Mouse (Mus musculus) midbrain, embryonic 16.5 days (tissue): ENCODE measurements around the gene Efhd2. TPM values are rescaled to one million over a fixed set of nuclear protein-coding genes. Genes with fewer than 3 reads are reported as not detected.

Experiments
- ATAC-seq: fragments of 200-750 bp; cut with Nextera tagmentation; 2 replicates; pipeline ENCODE4 v1.8.0; 2017; ENCODE audit warnings: moderate TSS enrichment
- H3K27ac ChIP-seq: fragments of 300-500 bp; sonication (generic); 2 replicates; pipeline ENCODE4 v1.5.1; 2014; ENCODE audit warnings: mild to moderate bottlenecking, low read length, mixed read lengths
- H3K27me3 ChIP-seq: fragments of 300-500 bp; sonication (generic); 2 replicates; pipeline ENCODE4 v1.6.1; 2014; ENCODE audit warnings: low read depth, low read length, mixed read lengths; ENCODE audit not compliant: control insufficient read depth, insufficient read depth
- H3K36me3 ChIP-seq: fragments of 300-500 bp; sonication (generic); 2 replicates; pipeline ENCODE4 v1.6.1; 2014; ENCODE audit warnings: mild to moderate bottlenecking, low read length, moderate library complexity, mixed read lengths; ENCODE audit not compliant: control insufficient read depth, insufficient read depth
- H3K4me1 ChIP-seq: fragments of 300-500 bp; sonication (generic); 2 replicates; pipeline ENCODE4 v1.6.1; 2014; ENCODE audit warnings: mild to moderate bottlenecking, low read length, mixed read lengths; ENCODE audit not compliant: control insufficient read depth, insufficient read depth
- H3K4me2 ChIP-seq: fragments of 300-500 bp; sonication (generic); 2 replicates; pipeline ENCODE4 v1.6.1; 2014; ENCODE audit warnings: mild to moderate bottlenecking, low read length, mixed read lengths
- H3K4me3 ChIP-seq: fragments of 300-500 bp; sonication (generic); 2 replicates; pipeline ENCODE4 v1.5.1; 2014; ENCODE audit warnings: low read depth, mild to moderate bottlenecking, low read length, moderate library complexity, mixed read lengths
- H3K9ac ChIP-seq: fragments of 300-500 bp; sonication (generic); 2 replicates; pipeline ENCODE4 v1.6.1; 2014; ENCODE audit warnings: low read depth, low read length, mixed read lengths
- H3K9me3 ChIP-seq: fragments of 300-500 bp; sonication (generic); replicated peaks from 2 replicates; pipeline ENCODE4 v1.6.1; 2014; ENCODE audit warnings: mild to moderate bottlenecking, low read length, mixed read lengths; ENCODE audit not compliant: control insufficient read depth, poor library complexity, severe bottlenecking
- WGBS: fragments of 180-500 bp; shearing (Covaris S2); extraction: QIAGEN DNeasy Blood & Tissue Kit; methylation state at CpG from one replicate; pipeline ENCODE4 v1.1.7; 2014; 5-methylcytosine and 5-hydroxymethylcytosine counted together
- polyA plus RNA-seq: library from polyadenylated mRNA; unstranded; fragments of >200 nt; fragmentation: Nextera tagmentation; extraction: Ambion mirVana; gene quantifications from 2 replicates; pipeline ENCODE4 v1.2.1, GENCODE M21; 2015

Gene Efhd2
- polyA plus RNA-seq, 1 experiment from 2014 or later, result 67.4 TPM

DNA sequence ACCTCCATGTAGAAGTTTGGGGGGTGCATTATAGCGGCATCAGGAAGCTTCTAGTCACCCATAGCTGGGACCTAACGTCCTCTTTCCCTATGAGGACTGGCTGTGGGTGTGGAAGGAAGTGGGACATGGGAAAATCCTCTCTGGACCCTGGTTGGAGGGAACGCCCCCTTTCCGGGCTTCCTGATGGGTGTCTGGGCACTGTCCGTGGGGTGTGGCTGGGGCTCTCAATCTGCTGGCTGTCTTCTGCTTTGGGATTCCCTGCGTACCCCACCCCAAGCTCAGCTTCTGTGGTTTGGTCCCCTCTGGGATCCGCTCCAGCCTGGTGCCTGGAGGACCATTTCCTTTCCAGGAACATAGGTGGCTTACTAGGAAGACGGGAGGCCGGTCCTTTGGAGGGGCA lies 1.7 kb downstream of the Efhd2 start:
- WGBS, result 75% methylated on average over 9 of the region's 9 CpGs
- peak overlapping the region; percentile 87 for H3K9ac ChIP-seq

GRCm38 (mm10) chr4:141871909-141872308 lies 2.8 kb downstream of the Efhd2 start:
- peak overlapping the region; percentile 94 for H3K4me2 ChIP-seq
- ATAC-seq, result no peak
- H3K36me3 ChIP-seq, result no peaks in the 10 kb centered on the region
- peak overlapping the region; percentile 48 for H3K9ac ChIP-seq
- WGBS, result 44% methylated on average over 9 of the region's 9 CpGs
- peaks cover 49% of the 10 kb centered on the region for H3K4me1 ChIP-seq
- peak overlapping the region; percentile 83 for H3K4me3 ChIP-seq
- H3K9me3 ChIP-seq, result no peaks in the 10 kb centered on the region
- peak overlapping the region; percentile 72 for H3K27ac ChIP-seq
- no peaks in the 10 kb centered on the region for H3K27me3 ChIP-seq

More for the DNA sequence above, 1.7 kb downstream of the Efhd2 start:
- no peaks in the 10 kb centered on the region for H3K9me3 ChIP-seq
- ATAC-seq, result no peak
- H3K36me3 ChIP-seq, result no peaks in the 10 kb centered on the region
- H3K4me3 ChIP-seq, result peak overlapping the region; percentile 83
- peak overlapping the region; percentile 72; the same call in 1 of the 2 replicates for H3K27ac ChIP-seq
- peaks cover 42% of the 10 kb centered on the region for H3K4me1 ChIP-seq
- H3K27me3 ChIP-seq, result no peaks in the 10 kb centered on the region
- H3K4me2 ChIP-seq, result peak overlapping the region; percentile 94

DNA sequence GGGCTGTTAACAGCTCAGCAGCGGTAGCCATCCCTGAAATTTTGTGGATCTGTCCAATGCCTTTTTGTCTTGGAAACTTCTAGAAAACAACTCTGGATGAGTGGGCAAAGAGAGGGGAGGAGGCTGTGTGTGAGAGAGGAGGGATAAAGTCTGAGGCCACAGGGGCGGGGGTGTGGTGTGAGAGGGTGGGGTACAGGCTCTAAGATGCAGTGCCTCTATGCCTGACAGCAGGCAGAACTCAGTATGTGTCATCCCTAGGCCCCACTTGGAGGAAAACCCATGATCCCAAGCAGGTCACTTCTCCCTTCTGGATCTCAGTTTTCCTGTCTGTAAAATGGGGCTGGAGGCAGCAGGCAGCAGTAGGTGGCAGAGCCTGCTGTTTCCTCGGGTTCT lies 3.4 kb downstream of the Efhd2 start:
- peak overlapping the region; percentile 72; the same call in 1 of the 2 replicates for H3K27ac ChIP-seq
- no peak overlapping the region for H3K9ac ChIP-seq
- no peaks in the 10 kb centered on the region for H3K27me3 ChIP-seq
- H3K4me1 ChIP-seq, result peaks cover 52% of the 10 kb centered on the region
- no peak for ATAC-seq
- peak overlapping the region; percentile 94 for H3K4me2 ChIP-seq
- 93% methylated on average over 3 of the region's 3 CpGs for WGBS
- no peaks in the 10 kb centered on the region for H3K9me3 ChIP-seq
- no peak overlapping the region for H3K4me3 ChIP-seq
- H3K36me3 ChIP-seq, result no peaks in the 10 kb centered on the region

DNA sequence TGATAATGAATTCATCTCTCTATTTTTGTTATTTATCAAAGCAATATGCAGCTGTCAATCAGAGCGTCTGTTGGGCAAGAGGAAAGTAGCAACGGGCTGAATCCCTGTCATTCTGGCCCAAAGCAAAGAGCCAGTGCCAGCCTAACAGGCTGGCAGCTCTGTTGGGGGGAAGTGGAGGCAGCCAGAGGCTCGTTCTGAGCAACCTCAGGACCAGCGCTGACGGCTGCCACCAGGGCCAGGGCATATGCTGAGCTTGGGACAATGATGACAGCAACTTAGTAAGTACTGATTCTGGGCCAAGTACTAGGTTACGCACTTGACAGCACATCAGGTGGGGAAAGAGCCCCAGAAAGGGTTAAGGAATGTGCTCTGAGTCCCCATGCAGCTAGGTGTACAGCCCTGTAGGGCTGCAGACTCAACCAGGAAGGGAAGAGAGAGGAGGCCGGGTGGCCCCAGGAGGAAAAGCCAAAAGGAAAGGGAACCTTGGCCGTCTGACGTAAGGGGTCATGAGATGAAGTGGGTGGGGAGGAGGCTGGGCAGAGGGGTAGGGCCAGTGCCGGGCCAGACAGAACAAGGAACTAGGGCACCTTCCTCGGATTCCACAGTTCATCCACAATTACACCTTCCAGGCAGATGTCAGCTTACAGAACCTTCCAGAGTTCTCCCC lies 3.9 kb downstream of the Efhd2 start:
- Histone ChIP-seq H3K36me3 (no peaks in the 10 kb centered on the region), H3K4me2 (no peak overlapping the region), H3K27ac (no peak overlapping the region), H3K27me3 (no peaks in the 10 kb centered on the region), H3K9me3 (no peaks in the 10 kb centered on the region), H3K9ac (no peak overlapping the region), H3K4me3 (no peak overlapping the region), H3K4me1 (peaks cover 52% of the 10 kb centered on the region)
- 64% methylated on average over 11 of the region's 11 CpGs for WGBS
- ATAC-seq, result no peak

- Histone ChIP-seq H3K9me3 (no peaks in the 10 kb centered on the region), H3K4me1 (peaks cover 48% of the 10 kb centered on the region), H3K27ac (no peak overlapping the region), H3K4me2 (no peak overlapping the region), H3K27me3 (no peaks in the 10 kb centered on the region), H3K36me3 (no peaks in the 10 kb centered on the region), H3K9ac (no peak overlapping the region), H3K4me3 (no peak overlapping the region)
- ATAC-seq, result no peak
- WGBS, result 90% methylated on average over 5 of the region's 5 CpGs
These were observed 5.1 kb downstream of the Efhd2 start for GRCm38 (mm10) chr4:141869436-141870215.

- Histone ChIP-seq H3K9me3 (no peaks in the 10 kb centered on the region), H3K4me2 (no peak overlapping the region), H3K36me3 (no peaks in the 10 kb centered on the region), H3K4me1 (peaks cover 37% of the 10 kb centered on the region), H3K27me3 (no peaks in the 10 kb centered on the region), H3K4me3 (no peak overlapping the region), H3K9ac (no peak overlapping the region), H3K27ac (0 out of 2 replicates have a peak overlapping the region, but pooled peaks have one; percentile 73)
- 78% methylated on average over 10 of the region's 10 CpGs for WGBS
- ATAC-seq, result no peak
These were observed 6.7 kb downstream of the Efhd2 start for GRCm38 (mm10) chr4:141868051-141868450.

GRCm38 (mm10) chr4:141867498-141867897 lies 7.2 kb downstream of the Efhd2 start:
- peak overlapping the region; percentile 73 for H3K27ac ChIP-seq
- no peak overlapping the region for H3K9ac ChIP-seq
- H3K4me1 ChIP-seq, result peaks cover 32% of the 10 kb centered on the region
- ATAC-seq, result peak; percentile 38
- H3K9me3 ChIP-seq, result no peaks in the 10 kb centered on the region
- H3K36me3 ChIP-seq, result no peaks in the 10 kb centered on the region
- no peak overlapping the region for H3K4me3 ChIP-seq
- 27% methylated on average over 4 of the region's 4 CpGs for WGBS
- H3K4me2 ChIP-seq, result peak overlapping the region; percentile 7; the same call in 1 of the 2 replicates
- no peaks in the 10 kb centered on the region for H3K27me3 ChIP-seq

GRCm38 (mm10) chr4:141866933-141867490 lies 7.7 kb downstream of the Efhd2 start:
- Histone ChIP-seq H3K36me3 (no peaks in the 10 kb centered on the region; the same call in 1 of the 2 replicates), H3K9ac (no peak overlapping the region), H3K4me1 (peaks cover 27% of the 10 kb centered on the region), H3K27ac (peak overlapping the region; percentile 73), H3K27me3 (no peaks in the 10 kb centered on the region), H3K4me3 (no peak overlapping the region), H3K4me2 (peak overlapping the region; percentile 7; the same call in 1 of the 2 replicates), H3K9me3 (no peaks in the 10 kb centered on the region)
- WGBS, result 19% methylated on average over 10 of the region's 10 CpGs
- ATAC-seq, result no peak

DNA sequence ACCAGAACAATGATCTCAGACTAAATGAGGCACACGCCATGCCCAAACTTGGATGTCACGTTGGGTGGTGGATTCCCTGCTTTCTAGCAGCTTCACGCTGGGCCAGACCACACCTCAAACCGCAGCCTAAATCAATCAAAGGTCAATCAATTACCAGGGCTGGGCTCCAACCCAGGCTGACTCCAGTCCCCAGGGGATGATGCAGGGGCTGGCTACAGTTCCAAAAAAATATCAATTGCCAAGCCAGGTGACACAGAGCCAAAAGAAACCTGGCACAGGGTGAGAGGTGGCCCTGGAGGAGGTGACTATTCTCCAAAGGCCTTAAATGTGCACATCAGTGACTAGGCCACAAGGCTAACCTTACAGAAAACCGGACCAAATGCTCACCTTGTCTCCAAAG lies 9.1 kb downstream of the Efhd2 start:
- Histone ChIP-seq H3K4me2 (no peak overlapping the region), H3K9me3 (no peaks in the 10 kb centered on the region), H3K27me3 (no peaks in the 10 kb centered on the region), H3K4me3 (no peak overlapping the region), H3K4me1 (peaks cover 14% of the 10 kb centered on the region), H3K9ac (no peak overlapping the region), H3K27ac (no peak overlapping the region), H3K36me3 (no peaks in the 10 kb centered on the region; the same call in 1 of the 2 replicates)
- no peak for ATAC-seq
- WGBS, result 91% methylated on average over 5 of the region's 5 CpGs
